Mouse (Mus musculus) large intestine, adult 2 months (tissue): ENCODE results near the gene Srsf10. TPM values are rescaled to one million over a fixed set of nuclear protein-coding genes. Genes with fewer than 3 reads are reported as not detected.

Experiments used
- DNase-seq: peaks from one replicate; pipeline ENCODE4 v3.0.0-alpha.2; 2012; ENCODE audit warnings: low read depth, low spot score
- WGBS: fragments of 180-500 bp; shearing (Covaris S2); methylation state at CpG from one replicate; pipeline ENCODE4 v1.1.7; 2018; 5-methylcytosine and 5-hydroxymethylcytosine counted together
- polyA plus RNA-seq: library from polyadenylated mRNA; depleted of rRNA; stranded (reverse); fragments of >200 nt; gene quantifications from 2 replicates; pipeline ENCODE4 v1.2.3, GENCODE M21; 2012

The Srsf10 gene
- polyA plus RNA-seq, 1 experiment = 35.9 TPM

DNA sequence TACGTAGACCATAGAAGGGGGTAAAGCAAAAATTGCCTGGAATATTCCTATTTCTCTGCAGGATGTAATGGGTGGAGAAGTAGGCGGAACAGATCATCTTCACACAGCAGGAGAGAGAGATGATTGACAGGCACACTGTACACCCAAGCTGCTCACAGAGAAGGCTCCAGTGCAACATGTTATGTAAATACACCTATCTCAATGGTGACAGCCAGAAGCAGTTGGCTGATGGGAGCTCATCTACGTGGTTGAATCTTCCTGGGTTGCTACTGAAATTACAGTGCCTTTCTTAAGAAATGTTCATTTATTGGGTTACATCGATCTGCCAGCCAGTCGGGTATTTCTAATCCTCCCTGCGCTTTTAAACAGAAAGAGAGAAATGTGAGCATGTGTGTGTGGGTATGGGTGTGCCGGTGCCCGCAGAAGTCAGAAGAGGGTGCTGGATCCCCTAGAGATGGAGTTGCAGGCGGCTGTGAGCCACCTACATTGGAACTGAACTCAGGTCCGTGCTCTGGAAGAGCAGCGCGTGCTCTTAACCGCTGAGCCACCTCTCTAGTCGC is 1.5 kb upstream of the Srsf10 start:
- WGBS = 93% methylated on average over 14 of the region's 14 CpGs
- no peak for DNase-seq

DNA sequence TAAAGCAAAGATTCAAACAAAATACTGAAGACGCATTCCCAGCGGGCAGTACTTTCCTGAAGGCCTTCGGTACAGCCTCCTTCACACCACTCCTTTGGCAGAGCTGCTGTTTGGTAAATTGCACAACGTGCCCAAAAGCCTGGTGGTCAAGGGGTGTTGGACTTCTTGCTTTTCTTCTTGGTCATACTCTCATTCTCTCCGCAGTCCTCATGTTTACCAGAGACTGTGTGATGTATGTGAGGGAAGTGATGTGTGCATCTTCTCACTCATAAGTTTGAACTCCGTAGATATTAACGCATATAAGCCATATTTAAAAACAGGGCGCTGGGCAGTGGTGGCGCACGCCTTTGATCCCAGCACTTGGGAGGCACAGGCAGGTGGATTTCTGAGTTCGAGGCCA is 917 bp upstream of the Srsf10 start:
- DNase-seq = no peak
- WGBS = 73% methylated on average over 11 of the region's 11 CpGs

DNA sequence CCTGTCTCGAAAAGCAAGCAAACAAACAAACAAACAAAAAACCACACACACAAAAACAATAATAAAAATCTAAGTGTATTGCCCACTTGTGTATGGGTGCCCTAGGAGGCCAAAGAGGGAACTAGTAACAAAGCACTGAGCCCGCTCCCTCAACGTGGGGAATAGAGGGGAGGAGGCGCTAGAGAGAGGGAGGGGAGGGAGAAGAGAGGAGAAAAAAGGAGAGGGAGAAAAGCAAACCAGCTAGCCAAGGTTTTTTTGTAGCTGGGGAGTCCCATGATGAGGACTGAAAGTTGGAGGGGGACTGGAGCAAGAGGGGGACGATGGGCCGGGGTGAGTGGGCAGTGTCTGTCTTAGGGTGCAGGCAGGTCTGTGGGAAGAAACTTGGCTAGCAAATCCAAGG is 467 bp upstream of the Srsf10 start:
- no peak for DNase-seq
- WGBS = 4% methylated on average over 6 of the region's 6 CpGs

DNA sequence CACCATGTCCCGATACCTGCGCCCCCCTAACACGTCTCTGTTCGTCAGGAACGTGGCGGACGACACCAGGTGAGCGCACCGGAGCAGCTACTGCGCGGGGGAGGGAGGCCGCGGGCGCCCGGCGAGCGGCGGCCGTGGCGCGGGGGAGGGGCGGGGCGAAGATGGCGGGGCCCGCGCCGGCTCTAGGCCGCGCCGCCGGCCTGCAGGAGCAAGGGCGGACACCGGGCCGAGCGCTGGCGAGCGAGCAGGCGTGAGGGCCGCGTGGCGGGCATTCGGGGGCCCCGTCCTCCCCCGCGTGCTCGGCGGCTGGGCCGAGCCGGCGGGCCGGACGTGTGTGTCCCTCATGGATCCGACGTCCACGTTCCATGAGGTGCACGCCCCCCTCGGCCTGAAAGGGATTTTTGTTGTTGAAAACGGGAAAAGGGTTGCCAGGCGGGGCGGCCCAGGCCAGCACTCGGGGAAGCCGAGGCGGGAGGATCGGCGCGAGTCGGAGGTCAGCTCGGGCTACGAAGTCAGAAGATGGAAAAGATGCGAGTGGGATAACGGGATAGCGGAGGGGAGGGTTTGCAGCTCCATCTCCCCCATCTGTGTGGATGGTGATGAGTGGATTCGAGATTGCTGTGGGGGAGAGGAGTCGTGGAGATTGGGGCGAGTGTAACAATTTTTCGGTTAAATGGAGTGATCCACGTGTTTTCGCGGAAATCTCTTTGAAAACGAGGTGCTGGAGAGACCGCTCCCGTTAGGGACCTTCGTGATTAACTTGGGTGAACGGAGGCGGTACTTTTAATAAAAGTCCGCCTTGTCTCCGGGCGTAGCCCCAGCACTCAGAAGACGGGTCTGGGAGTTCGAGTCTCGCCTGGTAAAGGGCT is 910 bp downstream of the Srsf10 start:
- no peak for DNase-seq
- under 1% methylated on average over 90 of the region's 91 CpGs for WGBS

DNA sequence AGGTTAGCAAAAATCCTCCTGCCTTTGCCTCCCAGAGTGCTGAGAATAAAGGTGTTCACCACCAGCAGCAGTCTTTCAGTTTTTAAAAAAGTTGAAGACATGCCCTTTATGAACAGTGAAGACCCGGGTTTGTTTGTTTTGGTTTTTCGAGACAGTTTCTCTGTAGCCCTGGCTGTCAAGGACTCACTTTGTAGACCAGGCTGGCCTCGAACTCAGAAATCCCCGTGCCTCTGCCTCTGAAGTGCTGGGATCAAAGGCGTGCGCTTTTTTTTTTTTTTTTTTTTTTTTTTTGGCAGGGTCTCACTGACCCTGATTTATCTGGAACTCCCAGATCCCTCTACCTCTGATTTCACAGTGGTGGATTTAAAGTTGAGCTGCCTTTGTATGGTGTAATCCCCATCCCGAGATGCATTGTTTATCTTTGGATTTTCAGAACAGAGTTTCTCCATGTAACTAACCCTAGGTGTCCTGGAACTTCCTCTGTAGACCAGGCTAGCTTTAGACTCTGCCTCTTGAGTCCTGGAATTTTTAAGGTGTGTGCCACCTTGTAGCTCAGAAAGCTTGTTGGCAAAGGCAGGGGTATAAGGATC is 2.1 kb downstream of the Srsf10 start:
- WGBS = 3% methylated on average over 7 of the region's 7 CpGs
- no peak for DNase-seq

DNA sequence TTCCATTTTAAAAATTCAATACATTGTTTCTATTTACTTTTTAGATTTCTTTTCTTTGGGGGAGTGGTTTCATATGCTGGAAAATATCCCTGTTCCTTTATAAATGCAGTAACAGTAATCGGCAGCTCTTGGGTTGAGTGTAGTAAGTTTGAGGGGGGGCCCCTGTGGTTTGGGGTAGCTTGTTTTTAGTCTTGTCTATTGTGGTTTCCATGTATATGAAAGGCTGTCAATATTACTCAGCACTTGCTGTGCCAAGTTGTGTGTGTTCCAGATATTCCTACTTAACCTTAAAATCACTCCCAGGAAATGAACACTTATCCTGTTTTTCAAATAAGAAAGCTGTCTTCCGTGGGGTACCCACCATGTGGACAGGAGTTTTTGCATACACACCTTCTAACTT is 13.4 kb downstream of the Srsf10 start:
- WGBS = 34% methylated on average over 2 of the region's 2 CpGs
- no peak for DNase-seq

DNA sequence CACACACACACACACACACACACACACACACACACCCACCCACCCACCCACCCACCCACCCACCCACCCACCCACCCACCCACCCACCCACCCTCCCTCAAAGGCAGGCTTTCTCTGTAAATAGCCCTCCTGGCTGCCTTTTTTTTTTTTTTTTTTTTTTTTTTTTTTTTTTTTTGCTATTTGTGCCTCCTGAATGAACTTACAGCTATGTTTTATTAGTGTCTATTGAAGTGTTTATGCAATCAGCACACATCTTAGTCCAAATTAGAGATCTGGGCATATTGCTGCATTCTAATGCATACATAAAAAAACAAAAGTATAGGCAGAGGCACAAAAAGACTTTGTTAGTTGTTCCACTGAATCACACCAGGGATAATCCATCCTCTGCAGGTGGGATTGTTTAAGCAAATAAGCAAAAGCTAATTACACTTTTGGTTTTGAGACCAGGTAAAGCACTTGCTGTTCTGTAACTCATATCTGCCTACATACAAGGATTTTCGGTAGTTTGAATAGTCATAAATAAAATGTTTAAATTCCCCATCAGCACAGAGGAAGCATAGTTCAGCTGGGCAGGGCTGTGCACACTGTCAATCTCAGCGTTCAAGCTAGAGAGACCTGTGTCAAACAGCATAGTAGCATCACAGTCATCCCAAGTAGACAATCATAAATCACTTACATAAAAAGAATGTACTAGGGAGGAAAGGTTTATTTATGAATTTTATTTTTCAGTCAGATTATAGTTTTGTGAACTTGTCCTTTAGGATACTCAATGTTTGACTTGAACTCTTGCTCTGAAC is 14.9 kb downstream of the Srsf10 start:
- 7% methylated on average over 2 of the region's 2 CpGs for WGBS
- no peak for DNase-seq

DNA sequence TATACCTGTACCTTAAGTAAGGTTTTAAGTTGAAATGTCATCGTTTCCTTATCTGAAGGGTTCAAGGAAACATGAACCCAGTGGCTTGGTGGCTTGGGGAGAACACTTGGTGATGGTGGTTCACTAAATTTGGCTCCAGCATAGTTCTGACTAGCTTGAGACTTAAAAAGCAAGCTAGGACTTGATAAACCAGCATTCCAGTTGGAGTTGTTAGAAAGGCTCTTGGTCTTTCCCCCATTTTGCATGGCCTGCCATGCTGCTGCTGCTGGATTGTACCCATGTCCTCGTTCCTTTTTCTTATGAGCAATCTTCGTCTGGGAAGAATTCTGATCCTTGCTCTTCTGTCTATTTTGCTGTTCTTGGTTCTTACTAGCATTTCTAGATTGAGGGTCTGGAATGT is 16.5 kb downstream of the Srsf10 start:
- DNase-seq = no peak
- 10% methylated on average over 3 of the region's 3 CpGs for WGBS

DNA sequence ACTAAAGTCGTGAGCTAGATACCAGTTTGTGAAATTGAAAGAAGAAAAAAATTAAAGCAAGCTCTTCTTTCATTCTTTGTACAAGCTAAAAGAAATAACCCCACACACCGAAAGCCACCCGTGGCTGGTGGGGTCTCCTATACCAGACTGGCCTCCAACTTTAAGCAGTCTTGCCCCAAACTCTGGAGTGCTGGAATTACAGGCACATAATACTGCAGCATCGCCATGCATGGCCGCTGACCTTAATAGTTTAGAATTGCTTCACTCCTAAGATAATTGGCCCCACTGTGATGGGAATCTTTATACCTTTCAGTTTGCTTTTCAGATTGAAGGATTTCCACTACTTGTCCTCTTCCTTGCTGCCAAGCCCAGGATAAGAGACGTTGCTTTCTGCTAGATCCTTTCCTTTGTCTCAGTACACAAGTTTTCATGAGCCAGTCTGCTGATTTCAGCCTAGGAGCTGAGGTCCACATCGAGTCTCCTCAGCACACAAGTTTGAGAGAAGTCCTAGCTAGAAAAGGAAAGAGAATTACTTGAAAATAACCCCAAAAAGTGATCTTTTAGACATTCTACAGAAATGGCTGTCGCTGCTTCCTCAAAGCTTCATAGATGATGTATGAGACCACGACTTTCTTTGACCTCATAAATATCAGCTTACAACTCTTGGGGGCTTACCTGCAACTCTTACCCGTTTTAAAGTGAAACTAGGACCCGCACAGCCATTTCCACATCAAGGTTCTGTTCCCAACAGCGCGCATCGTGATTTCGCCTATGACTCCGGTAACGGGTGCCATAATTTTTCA is 17.2 kb downstream of the Srsf10 start:
- WGBS = 1% methylated on average over 17 of the region's 17 CpGs

DNA sequence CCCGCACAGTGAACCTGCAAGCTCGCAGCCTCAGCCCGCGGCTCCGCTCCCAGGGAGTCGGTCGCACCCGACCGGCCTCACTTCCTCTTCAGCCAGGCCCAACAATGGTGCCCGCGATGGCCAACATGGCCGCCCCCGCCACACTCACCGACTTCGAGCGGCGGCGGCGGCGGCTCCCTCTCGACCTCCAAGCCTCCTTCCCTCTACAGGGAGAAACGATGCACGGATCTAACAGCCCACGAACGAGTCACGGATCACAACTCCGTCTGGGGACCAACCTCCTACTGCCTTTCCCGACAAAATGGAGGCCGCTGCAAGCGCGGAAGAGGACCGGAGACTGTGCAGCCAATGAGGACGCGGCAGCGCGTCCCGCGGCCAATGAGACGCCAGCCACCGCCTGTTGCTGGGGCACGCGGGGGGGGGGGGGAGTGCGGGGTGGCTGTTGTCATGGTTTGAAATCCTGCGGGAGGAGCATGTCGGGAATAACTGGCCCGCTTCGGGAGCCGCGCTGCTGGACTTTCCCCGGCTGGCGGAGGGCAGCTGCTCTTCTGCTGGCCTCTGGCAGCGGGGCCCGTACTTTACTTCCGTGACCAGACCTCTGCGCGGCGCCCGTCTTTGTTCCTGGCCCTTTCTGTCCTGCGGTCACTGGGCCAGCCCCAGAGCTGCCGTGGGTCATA is 18.1 kb downstream of the Srsf10 start, which contains the start of gene Pnrc2:
Pnrc2 (minus strand) TSS at position 325 of the 677 bp plus-strand sequence.
- peak; percentile 67 for DNase-seq

More for the DNA sequence above, 17.2 kb downstream of the Srsf10 start:
- DNase-seq = no peak

DNA sequence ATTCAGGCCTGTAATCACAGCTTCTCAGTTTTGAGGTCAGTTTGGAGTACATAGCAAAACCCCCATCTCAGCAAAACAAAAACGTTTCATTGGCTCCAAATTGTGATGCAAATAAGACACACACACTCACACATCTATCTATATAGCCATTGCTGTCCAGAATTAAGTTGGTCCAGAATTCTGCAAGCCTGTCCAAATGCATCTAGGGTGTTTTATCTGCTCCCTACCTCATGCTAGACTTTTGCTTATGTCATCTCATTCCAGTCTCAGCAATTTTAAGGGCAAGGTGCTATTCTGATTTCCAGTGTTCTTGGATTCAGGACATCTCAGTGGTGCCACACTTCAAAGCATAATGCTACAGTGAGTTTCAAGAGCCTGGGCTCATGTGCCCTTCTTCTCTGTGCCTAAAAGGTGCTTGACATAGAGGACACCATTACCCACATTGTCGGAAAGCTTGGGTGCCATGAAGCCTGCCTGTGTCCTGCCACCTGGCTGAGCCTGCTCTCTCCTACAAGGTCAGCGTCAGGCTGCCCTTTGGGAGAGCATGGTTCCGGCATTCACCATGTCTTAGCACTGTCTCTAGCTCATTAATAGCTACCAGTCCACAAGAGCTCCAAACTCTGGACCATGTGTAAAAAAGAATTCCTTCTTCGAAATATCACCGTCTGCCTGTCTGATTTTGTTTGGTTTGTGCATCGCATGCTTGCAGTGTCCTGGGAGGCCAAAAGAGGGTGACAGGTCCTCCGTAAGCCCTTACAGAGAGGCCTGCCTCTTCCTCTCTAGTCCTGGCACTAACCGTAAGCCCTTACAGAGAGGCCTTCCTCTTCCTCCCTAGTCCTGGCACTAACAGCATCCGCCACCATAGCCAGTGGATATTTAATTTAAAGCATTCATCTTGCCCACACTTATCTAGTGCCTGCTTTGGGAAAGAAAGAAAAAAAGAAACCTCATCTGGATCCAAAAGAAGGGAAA is 19.3 kb downstream of the Srsf10 start:
- no peak for DNase-seq
- 80% methylated on average over 10 of the region's 10 CpGs for WGBS

More for the DNA sequence above, 18.1 kb downstream of the Srsf10 start, which contains the start of gene Pnrc2:
- whole genome bisulfite sequencing = under 1% methylated on average over 59 of the region's 60 CpGs

DNA sequence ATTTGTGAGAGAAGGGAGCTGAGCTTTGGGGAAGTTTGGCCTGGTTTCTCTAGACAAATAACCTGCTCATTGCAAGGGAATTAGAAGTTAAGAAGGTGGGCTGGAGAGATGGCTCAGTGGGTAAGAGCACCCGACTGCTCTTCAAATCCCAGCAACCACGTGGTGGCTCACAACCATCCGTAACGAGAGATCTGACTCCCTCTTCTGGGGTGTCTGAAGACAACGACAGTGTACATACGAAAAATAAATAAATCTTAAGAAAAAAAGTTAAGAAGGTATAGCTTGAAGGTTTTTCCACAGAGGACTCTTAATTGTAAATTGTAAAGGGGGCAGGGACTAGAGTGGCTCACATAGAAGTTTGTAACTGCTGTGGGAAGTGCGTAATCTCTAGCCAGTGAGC is 20.0 kb downstream of the Srsf10 start:
- 57% methylated on average over 7 of the region's 7 CpGs for WGBS
- DNase-seq = no peak

DNA sequence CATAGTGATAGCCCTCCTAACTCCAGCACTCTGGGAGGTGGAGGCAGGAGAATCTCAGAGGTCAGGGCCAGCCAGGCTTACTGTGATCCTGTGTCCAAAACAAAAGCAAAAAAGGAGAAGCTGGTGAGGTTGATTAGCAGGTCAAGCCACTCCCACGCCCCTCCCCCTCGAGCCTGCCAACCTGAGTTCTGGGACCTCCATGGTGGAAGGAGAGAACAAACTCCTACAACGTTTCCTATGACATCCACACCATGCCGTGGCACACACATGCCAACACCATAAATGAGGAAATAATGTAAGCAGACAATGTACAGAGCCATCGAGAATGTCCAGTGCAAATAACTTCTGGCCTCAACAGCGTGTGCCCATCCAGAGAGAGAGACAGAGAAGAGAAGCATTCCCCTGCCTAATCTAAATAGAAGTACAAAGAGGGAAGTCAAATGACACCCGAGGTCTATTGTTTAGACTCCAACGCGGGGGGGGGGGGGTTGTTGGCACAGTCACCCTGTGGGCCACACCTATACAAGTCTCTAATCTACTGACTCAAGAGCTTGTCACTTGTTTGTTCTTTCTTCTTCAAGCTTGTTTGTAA is 20.5 kb downstream of the Srsf10 start:
- DNase-seq = no peak
- WGBS = 2% methylated on average over 9 of the region's 9 CpGs

DNA sequence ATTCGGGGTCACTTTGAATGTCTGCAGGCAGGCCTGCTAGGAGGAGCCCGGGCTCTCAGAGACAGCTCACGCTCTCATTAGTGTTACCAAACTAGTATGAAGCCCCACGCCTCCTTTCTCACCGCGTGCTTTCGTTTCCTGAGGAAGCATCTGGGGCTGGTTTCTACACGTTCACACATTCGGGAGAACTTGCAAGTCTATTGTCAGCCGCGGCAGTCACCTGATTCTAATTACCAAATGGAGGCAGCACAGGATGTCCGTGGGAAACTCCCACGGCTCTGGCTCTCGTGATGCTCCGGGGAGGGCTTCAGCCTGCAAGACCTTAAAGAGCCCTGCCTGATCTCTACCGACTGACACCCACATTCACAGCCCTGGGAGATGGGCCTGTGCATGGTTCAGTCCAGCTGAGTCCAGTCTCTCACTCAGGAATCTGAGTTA is 21.1 kb downstream of the Srsf10 start:
- under 1% methylated on average over 16 of the region's 16 CpGs for WGBS
- DNase-seq = no peak

DNA sequence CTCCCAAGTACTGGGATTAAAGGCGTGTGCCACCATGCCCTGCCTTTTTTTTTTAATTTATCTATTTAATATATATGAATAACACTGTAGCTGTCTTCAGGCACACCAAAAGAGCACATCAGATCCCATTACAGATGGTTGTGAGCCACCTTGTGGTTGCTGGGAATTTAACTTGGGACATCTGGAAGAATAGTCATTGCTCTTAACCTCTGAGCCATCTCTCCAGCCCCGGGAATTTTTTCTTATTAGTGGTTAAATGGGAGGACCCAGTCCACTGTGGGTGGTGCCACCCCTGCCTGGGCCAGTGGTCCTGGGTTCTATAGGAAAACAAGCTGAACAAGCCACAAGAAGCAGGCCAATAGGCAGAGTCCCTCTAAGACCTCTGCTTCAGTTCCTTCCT is 22.2 kb downstream of the Srsf10 start:
- DNase-seq = no peak

DNA sequence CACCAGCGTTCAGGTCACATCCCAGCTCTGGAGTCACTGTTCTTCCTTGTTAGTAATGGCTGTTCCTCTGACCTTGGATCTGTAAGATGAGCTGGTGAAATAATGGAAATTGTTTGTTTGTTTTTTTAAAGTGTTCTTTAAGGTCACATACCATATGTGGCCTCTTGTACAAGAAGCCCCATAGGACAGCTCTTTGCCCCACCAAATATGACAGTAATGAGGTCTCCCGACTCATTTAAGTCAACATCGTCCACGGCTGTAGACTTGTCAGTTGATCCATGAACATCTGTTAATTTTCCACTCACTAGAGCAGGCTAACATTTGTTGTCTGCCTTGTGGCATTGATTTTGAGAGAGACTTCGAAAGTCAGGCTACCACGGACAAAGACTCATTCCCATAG is 23.5 kb downstream of the Srsf10 start:
- DNase-seq = no peak
- WGBS = 68% methylated on average over 6 of the region's 6 CpGs

More for the DNA sequence above, 22.2 kb downstream of the Srsf10 start:
- 28% methylated on average over 2 of the region's 2 CpGs for WGBS

DNA sequence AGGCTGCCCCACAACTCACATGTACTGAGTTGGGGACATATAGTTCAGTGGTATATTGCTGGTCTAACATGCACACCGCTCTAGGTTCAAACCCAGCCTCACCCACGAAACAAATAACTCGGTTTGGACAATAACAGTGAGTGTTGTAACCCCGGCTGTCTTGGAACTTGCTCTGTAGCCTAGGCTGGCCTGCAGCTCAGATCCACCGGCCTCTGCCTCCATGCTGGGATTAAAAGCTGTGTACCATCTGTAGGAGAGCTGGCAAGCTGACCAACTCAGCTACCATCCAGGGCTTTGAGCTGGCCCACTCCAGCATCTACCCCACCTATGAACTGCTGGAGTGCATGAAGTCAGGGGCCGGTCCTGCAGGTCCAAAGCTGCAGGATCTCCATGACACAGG is 24.5 kb downstream of the Srsf10 start:
- WGBS = 86% methylated on average over 6 of the region's 6 CpGs
- DNase-seq = no peak
